Mouse (Mus musculus): ENCODE data around the gene Map4. TPM values are rescaled to one million over a fixed set of nuclear protein-coding genes. Genes with fewer than 3 reads are reported as not detected.

Gene Map4
- polyA plus RNA-seq, 1 experiment from 2014 or later = 25.4 TPM

DNA sequence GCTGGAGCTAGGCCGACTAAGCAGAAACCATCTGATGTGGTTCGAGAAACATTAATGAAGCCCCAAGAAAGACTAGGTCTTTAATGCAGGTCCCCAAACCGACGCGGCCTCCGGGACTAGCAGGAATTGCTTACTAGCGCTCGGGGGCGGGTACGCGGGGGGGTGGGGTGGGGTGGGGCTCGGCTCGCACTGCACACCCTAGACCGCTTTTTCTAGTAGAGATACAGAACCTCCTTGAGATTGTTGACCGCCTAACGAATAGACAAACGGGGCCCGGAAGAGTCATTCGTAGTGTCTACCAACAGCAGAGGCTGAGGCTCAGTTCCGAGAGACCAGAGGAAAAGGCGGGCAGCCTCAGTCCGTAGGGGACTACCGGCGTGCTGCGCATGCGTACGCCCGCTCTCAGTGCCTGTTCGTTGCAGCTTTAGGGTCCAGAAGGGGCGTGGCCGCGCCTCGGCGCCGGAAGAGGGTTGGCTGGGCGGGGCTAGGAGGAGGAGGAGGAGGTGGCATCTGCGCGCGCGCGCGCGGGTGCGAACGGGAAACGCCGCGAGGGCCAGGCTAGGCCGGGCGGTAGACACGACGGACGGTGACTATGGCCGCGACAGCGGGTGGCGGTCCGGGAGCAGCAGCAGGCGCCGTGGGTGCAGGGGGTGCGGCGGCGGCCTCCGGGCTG, 200.4 kb downstream of the Map4 start:
- no peaks in the 10 kb centered on the region for H3K9me3 ChIP-seq (ENCODE audit: control insufficient read depth, low read length)
- no peak for TF ChIP-seq EP300 (optimal IDR thresholded peaks at IDR 0.05)

DNA sequence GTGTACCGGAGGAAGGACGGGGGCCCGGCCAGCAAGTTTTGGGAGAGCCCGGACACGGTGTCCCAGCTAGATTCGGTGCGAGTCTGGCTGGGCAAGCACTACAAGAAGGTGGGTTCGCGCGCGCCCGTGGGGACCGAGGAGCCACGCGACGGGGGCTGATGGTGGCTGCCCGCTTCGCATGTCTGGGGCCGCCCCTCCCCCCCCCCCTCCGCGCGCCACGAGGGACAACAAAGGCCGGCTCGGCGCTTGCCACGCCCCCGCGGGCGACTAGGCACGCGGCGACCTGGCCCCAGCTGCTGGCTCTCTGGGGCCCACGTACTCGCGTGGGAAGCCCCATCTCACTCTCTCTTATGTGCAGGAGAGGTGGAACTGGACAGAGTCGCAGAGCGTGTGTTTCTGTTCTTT, 200.9 kb downstream of the Map4 start:
- Histone ChIP-seq H3K4me1 (replicated peaks; ENCODE audit: control insufficient read depth, insufficient read depth) (no peaks in the 10 kb centered on the region), H3K9ac (ENCODE audit: low read length) (peak overlapping the region; percentile 95), H3K4me2 (replicated peaks; ENCODE audit: low read depth) (peak overlapping the region; percentile 78), H3K4me3 (ENCODE audit: low read depth, low read length) (peak overlapping the region; percentile 92), H3K9me3 (ENCODE audit: control insufficient read depth, low read length) (no peaks in the 10 kb centered on the region), H3K27me3 (ENCODE audit: control insufficient read depth, insufficient read depth, low read length) (no peaks in the 10 kb centered on the region), H3K36me3 (ENCODE audit: control insufficient read depth, insufficient read depth, low read length) (no peaks in the 10 kb centered on the region), H3K27ac (replicated peaks) (peak overlapping the region; percentile 88)
- WGBS = under 1% methylated on average over 32 of the region's 38 CpGs
- ATAC-seq (ENCODE audit: low FRiP score, low TSS enrichment) (peak; percentile 64), DNase-seq (ENCODE audit: low spot score) (peak; percentile 66)
- TF ChIP-seq CTCF (IDR thresholded peaks at IDR 0.05; ENCODE audit: low read depth) (no peak), EP300 (optimal IDR thresholded peaks at IDR 0.05) (no peak)

More for the DNA sequence above, 200.4 kb downstream of the Map4 start:
- Histone ChIP-seq H3K4me3 (ENCODE audit: low read depth, low read length) (peak overlapping the region; percentile 92), H3K9ac (ENCODE audit: low read length) (peak overlapping the region; percentile 95), H3K36me3 (ENCODE audit: control insufficient read depth, insufficient read depth, low read length) (no peaks in the 10 kb centered on the region), H3K4me2 (replicated peaks; ENCODE audit: low read depth) (peak overlapping the region; percentile 78), H3K27me3 (ENCODE audit: control insufficient read depth, insufficient read depth, low read length) (no peaks in the 10 kb centered on the region), H3K27ac (replicated peaks) (peak overlapping the region; percentile 91), H3K4me1 (replicated peaks; ENCODE audit: control insufficient read depth, insufficient read depth) (no peaks in the 10 kb centered on the region)
- ATAC-seq (ENCODE audit: low FRiP score, low TSS enrichment) (peak; percentile 97), DNase-seq (ENCODE audit: low spot score) (peak; percentile 100)
- under 1% methylated on average over 52 of the region's 64 CpGs for WGBS

DNA sequence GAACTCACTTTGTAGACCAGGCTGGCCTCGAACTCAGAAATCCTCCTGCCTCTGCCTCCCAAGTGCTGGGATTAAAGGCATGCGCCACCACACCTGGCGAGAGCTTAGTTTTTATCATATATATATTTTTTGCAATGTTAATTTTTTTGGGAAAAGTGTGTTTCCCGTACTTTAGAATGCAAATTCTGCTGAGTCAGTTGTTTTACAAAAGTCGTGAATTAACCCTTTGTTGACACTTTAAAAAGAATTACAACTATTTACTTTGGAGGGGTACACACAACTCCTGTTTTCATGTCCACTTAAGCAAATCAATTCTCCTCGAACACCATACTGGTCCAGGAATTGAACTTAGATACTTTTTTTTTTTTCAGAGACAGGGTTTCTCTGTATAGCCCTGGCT, 201.7 kb downstream of the Map4 start:
- H3K4me1 ChIP-seq (replicated peaks; ENCODE audit: control insufficient read depth, insufficient read depth) = no peaks in the 10 kb centered on the region
- H3K9ac ChIP-seq (ENCODE audit: low read length) = no peak overlapping the region
- 46% methylated on average over 6 of the region's 6 CpGs for WGBS
- H3K4me3 ChIP-seq (ENCODE audit: low read depth, low read length) = peak overlapping the region; percentile 92
- H3K9me3 ChIP-seq (ENCODE audit: control insufficient read depth, low read length) = no peaks in the 10 kb centered on the region
- no peak overlapping the region for H3K27ac ChIP-seq (replicated peaks)
- H3K27me3 ChIP-seq (ENCODE audit: control insufficient read depth, insufficient read depth, low read length) = no peaks in the 10 kb centered on the region
- ATAC-seq (ENCODE audit: low FRiP score, low TSS enrichment) (no peak), DNase-seq (ENCODE audit: low spot score) (no peak)
- H3K4me2 ChIP-seq (replicated peaks; ENCODE audit: low read depth) = peak overlapping the region; percentile 78
- no peaks in the 10 kb centered on the region for H3K36me3 ChIP-seq (ENCODE audit: control insufficient read depth, insufficient read depth, low read length)
- TF ChIP-seq EP300 (optimal IDR thresholded peaks at IDR 0.05) = no peak
- no peak for TF ChIP-seq CTCF (IDR thresholded peaks at IDR 0.05; ENCODE audit: low read depth)

Small RNA genes lying within 50 kb of the gene (microRNA-seq; reads per million reads assigned to microRNA genes)
- not detected for gene Mir7089

Other genes starting within 250 kb of the Map4 start
- gene Fbxw18, start 228.8 kb upstream of the Map4 start, polyA plus RNA-seq (2015; fragmentation: Nextera tagmentation; extraction: Ambion mirVana) = not detected in 2 replicates
- not detected in 2 replicates for gene Fbxw26, start 185.4 kb upstream of the Map4 start, polyA plus RNA-seq (2015; fragmentation: Nextera tagmentation; extraction: Ambion mirVana)
- gene Fbxw27, start 140.8 kb upstream of the Map4 start, polyA plus RNA-seq (2015; fragmentation: Nextera tagmentation; extraction: Ambion mirVana) = not detected in 2 replicates
- gene Spink8, start 119.2 kb upstream of the Map4 start, polyA plus RNA-seq (2015; fragmentation: Nextera tagmentation; extraction: Ambion mirVana) = not detected in 2 replicates
- 33.0 and 35.4 TPM in 2 replicates for gene Nme6, start 98.7 kb upstream of the Map4 start, polyA plus RNA-seq (2015; fragmentation: Nextera tagmentation; extraction: Ambion mirVana)
- 1.5 and 2.2 TPM in 2 replicates for gene Camp, start 81.8 kb upstream of the Map4 start, polyA plus RNA-seq (2015; fragmentation: Nextera tagmentation; extraction: Ambion mirVana)
- 17.8 and 18.4 TPM in 2 replicates for gene Cdc25a, start 55.9 kb upstream of the Map4 start, polyA plus RNA-seq (2015; fragmentation: Nextera tagmentation; extraction: Ambion mirVana)
- gene Smarcc1, start 186.2 kb downstream of the Map4 start, polyA plus RNA-seq (2015; fragmentation: Nextera tagmentation; extraction: Ambion mirVana) = 23.1 and 26.6 TPM in 2 replicates
- gene Dhx30, start 186.4 kb downstream of the Map4 start, polyA plus RNA-seq (2015; fragmentation: Nextera tagmentation; extraction: Ambion mirVana) = 43.5 and 44.2 TPM in 2 replicates

All from stomach, postnatal 0 days (tissue).